ENCODE assay signal across 9 mouse cellular contexts in genomic region chr2:30652581-30653037, GRCm38 (mm10). TPM values are rescaled to one million over a fixed set of nuclear protein-coding genes. Genes with fewer than 3 reads are reported as not detected.
A peak's percentile ranks its signal among the peaks of the same experiment; 100 is the strongest.
DNase-seq lines count a peak whose midpoint lies in the region; ATAC-seq and TF ChIP-seq lines count a peak whose summit lies in the region.
"Had no signal": no experiment of that assay in that cellular context is flagged by ENCODE, and none has a peak within 500 bp of the region (broad histone marks: within the 10 kb centered on the region; RNA-seq: fewer than 3 reads in every experiment).

No protein-coding gene starts in this region.

- DNase-seq in MN1 (ENCODE audit: low spot score) = peak; percentile 79
- peak; percentile 85 for DNase-seq in embryo, embryonic 10.5 days (ENCODE audit: low spot score)
- peak; percentile 41 for DNase-seq in heart, adult 8-10 months (ENCODE audit: low spot score)
- peak; percentile 91 for DNase-seq in kidney, postnatal 0 days (ENCODE audit: low spot score)
- DNase-seq in layer of hippocampus, postnatal 14 days (ENCODE audit: low spot score in 2 of 2) = no peak
- no peak for DNase-seq in spleen, postnatal 36 days (ENCODE audit: low spot score in 2 of 2)

- no peak for TF ChIP-seq CTCF in kidney, postnatal 0 days (IDR thresholded peaks at IDR 0.05; ENCODE audit: low read depth)

- H3K4me1 ChIP-seq in kidney, postnatal 0 days (replicated peaks; ENCODE audit: insufficient read depth, low read length) = peaks cover 42% of the 10 kb centered on the region
- peaks cover 91% of the 10 kb centered on the region for H3K4me1 ChIP-seq in midbrain, embryonic 15.5 days

- 9% methylated on average over 13 of the region's 13 CpGs for WGBS in kidney, postnatal 0 days
- WGBS in midbrain, embryonic 15.5 days = 5% methylated on average over 13 of the region's 13 CpGs

- peak; percentile 44; the same call in 1 of the 2 replicates for ATAC-seq in kidney, postnatal 0 days (replicated peaks; ENCODE audit: low FRiP score, low read depth)
- peak; percentile 15; the same call in 1 of the 2 replicates for ATAC-seq in midbrain, embryonic 15.5 days (replicated peaks)
- ATAC-seq in megakaryocyte progenitor cell, adult 5-6 weeks (replicated peaks; ENCODE audit: poor library complexity) = no peak

- H3K9ac ChIP-seq in kidney, postnatal 0 days (ENCODE audit: low read depth, low read length) = 0 out of 2 replicates have a peak overlapping the region, but pooled peaks have one; percentile 2
- H3K9ac ChIP-seq in midbrain, embryonic 15.5 days = peak overlapping the region; percentile 40

- H3K4me3 ChIP-seq in kidney, postnatal 0 days (replicated peaks; ENCODE audit: low read depth, low read length) = no peak overlapping the region
- H3K4me3 ChIP-seq in midbrain, embryonic 15.5 days = no peak overlapping the region

- H3K27ac ChIP-seq in kidney, postnatal 0 days = peak overlapping the region; percentile 88
- H3K27ac ChIP-seq in midbrain, embryonic 15.5 days = peak overlapping the region; percentile 95

- no peaks in the 10 kb centered on the region for H3K9me3 ChIP-seq in kidney, postnatal 0 days (replicated peaks; ENCODE audit: low read length)
- H3K9me3 ChIP-seq in midbrain, embryonic 15.5 days = no peaks in the 10 kb centered on the region

- H3K36me3 ChIP-seq in kidney, postnatal 0 days (ENCODE audit: insufficient read depth, low read length) = no peaks in the 10 kb centered on the region
- H3K36me3 ChIP-seq in midbrain, embryonic 15.5 days (replicated peaks) = no peaks in the 10 kb centered on the region

- H3K27me3 ChIP-seq in kidney, postnatal 0 days (ENCODE audit: insufficient read depth, low read length) = no peaks in the 10 kb centered on the region
- H3K27me3 ChIP-seq in midbrain, embryonic 15.5 days (replicated peaks) = no peaks in the 10 kb centered on the region

- no peak overlapping the region for H3K4me2 ChIP-seq in kidney, postnatal 0 days (ENCODE audit: low read length)
- H3K4me2 ChIP-seq in midbrain, embryonic 15.5 days = peak overlapping the region; percentile 16

RNA-seq across cellular contexts. Expression of gene Cstad, which starts 57.8 kb away (rescaled TPM):
- total RNA-seq in heart, adult 8-10 months (2022) = 1 to 10 TPM in 3 of 4 experiments, under 1 TPM in 1; 0.69 to 2.3 (median 1.5) TPM
- 2.1 and 2.7 TPM in 2 replicates for polyA plus RNA-seq in kidney, postnatal 0 days (2015; fragmentation: Nextera tagmentation; extraction: Ambion mirVana)
- 0.51 and 0.63 TPM in 2 replicates for polyA plus RNA-seq in midbrain, embryonic 15.5 days (2015; fragmentation: Nextera tagmentation; extraction: Ambion mirVana)
- total RNA-seq in layer of hippocampus, postnatal 14 days (2021) = 1 to 10 TPM; 7.5 to 9.3 TPM
- 1.3 TPM in 1 of 2 replicates, not detected in the other for total RNA-seq in megakaryocyte progenitor cell, adult 5-6 weeks (2015)
- total RNA-seq in megakaryocyte progenitor cell, adult 5-6 weeks (2017) = not detected in 2 replicates
- polyA plus RNA-seq: liver, adult 2 months had no signal

Comparison
In these comparisons a context has a peak if more than half of its experiments do, and no peak if none do; other contexts are left out.
1. DNase-seq: peak in MN1 (single experiment), embryo, embryonic 10.5 days (single experiment), heart, adult 8-10 months (single experiment) and kidney, postnatal 0 days (single experiment); none in layer of hippocampus, postnatal 14 days (0 of 2) and spleen, postnatal 36 days (0 of 2).